Mouse (Mus musculus) v-Abl transformed pro-B cells (cell line): ENCODE results near the gene Asphd1.
"Not testable (repeated sequence)": the region's sequence is repeated elsewhere in the genome, so short reads cannot be mapped to it uniquely, and the experiment has no call there.

Experiments used
- in situ Hi-C, 2 experiments: fragments of 400-800 bp; cut with MboI; formaldehyde crosslinking; loops; one replicate each; pipeline ENCODE4 v1.15.1; 2025; ENCODE audit not compliant: unreplicated experiment in 2 of 2

The Asphd1 gene

GRCm38 (mm10) chr7:126955125-126955524 is 5.7 kb upstream of the Asphd1 start:
- in situ Hi-C loops = loop anchor here (10.0 to 25.0 kb wide), 2 partner anchors 50 to 118 kb away; partner anchors contain the start of genes 4930451I11Rik (in 1 of the 2) and Doc2a (in 1 of the 2)

- in situ Hi-C loops = loop anchor here (10.0 to 25.0 kb wide), 2 partner anchors 52 to 115 kb away; partner anchors contain the start of genes 4930451I11Rik (in 1 of the 2) and Doc2a (in 1 of the 2)
Observed at GRCm38 (mm10) chr7:126952646-126953045, 3.3 kb upstream of the Asphd1 start.

GRCm38 (mm10) chr7:126951741-126952140 is 2.4 kb upstream of the Asphd1 start:
- in situ Hi-C loops = loop anchor here (10.0 to 25.0 kb wide), 2 partner anchors 53 to 114 kb away; partner anchors contain the start of genes 4930451I11Rik (in 1 of the 2) and Doc2a (in 1 of the 2)

GRCm38 (mm10) chr7:126950647-126951615 is 1.5 kb upstream of the Asphd1 start:
- in situ Hi-C loops = loop anchor here (10.0 to 25.0 kb wide), 2 partner anchors 54 to 114 kb away; partner anchors contain the start of genes 4930451I11Rik (in 1 of the 2) and Doc2a (in 1 of the 2)

GRCm38 (mm10) chr7:126949793-126950646 is 638 bp upstream of the Asphd1 start, which contains the start of gene Sez6l2:
TSS of gene Sez6l2 (plus strand) at chr7:126950563.
- in situ Hi-C loops = loop anchor here (10.0 to 25.0 kb wide), 3 partner anchors 55 to 125 kb away; partner anchors contain the start of genes 4930451I11Rik (in 1 of the 2) and Doc2a (in 1 of the 2)

GRCm38 (mm10) chr7:126948626-126949025 is 756 bp downstream of the Asphd1 start:
- in situ Hi-C loops = loop anchor here in 1 of 2 experiments (10.0 kb wide), 1 partner anchor 124 kb away; no protein-coding TSS in a partner anchor

GRCm38 (mm10) chr7:126946530-126946929 is 2.9 kb downstream of the Asphd1 start:
- in situ Hi-C loops = loop anchor here in 1 of 2 experiments (10.0 kb wide), 1 partner anchor 122 kb away; no protein-coding TSS in a partner anchor

- in situ Hi-C loops = loop anchor here in 1 of 2 experiments (10.0 kb wide), 1 partner anchor 117 kb away; no protein-coding TSS in a partner anchor
Observed at GRCm38 (mm10) chr7:126941801-126942200, 7.6 kb downstream of the Asphd1 start.

- in situ Hi-C loops = loop anchor here in 1 of 2 experiments (10.0 kb wide), 1 partner anchor 116 kb away; no protein-coding TSS in a partner anchor
Observed at GRCm38 (mm10) chr7:126941171-126941570, 8.2 kb downstream of the Asphd1 start.

GRCm38 (mm10) chr7:126932652-126933051 is 16.7 kb downstream of the Asphd1 start:
- in situ Hi-C loops = no loop called here

GRCm38 (mm10) chr7:126929046-126929445 is 20.3 kb downstream of the Asphd1 start:
- in situ Hi-C loops = no loop called here

- in situ Hi-C loops = no loop called here
Observed at GRCm38 (mm10) chr7:126928384-126929037, 20.9 kb downstream of the Asphd1 start, which contains the start of gene Kctd13. TSS of gene Kctd13 (plus strand) at chr7:126928879.

- in situ Hi-C loops = no loop called here
Observed at GRCm38 (mm10) chr7:126926299-126926698, 23.1 kb downstream of the Asphd1 start.

- in situ Hi-C loops = no loop called here
Observed at GRCm38 (mm10) chr7:126923999-126924398, 25.4 kb downstream of the Asphd1 start.

GRCm38 (mm10) chr7:126922624-126923060 is 26.7 kb downstream of the Asphd1 start, which contains the start of gene Tmem219:
TSS of gene Tmem219 (minus strand) at chr7:126922917.
- in situ Hi-C loops = no loop called here

- in situ Hi-C loops = no loop called here
Observed at GRCm38 (mm10) chr7:126921563-126921962, 27.8 kb downstream of the Asphd1 start.

GRCm38 (mm10) chr7:126919973-126920372 is 29.4 kb downstream of the Asphd1 start:
- in situ Hi-C loops = no loop called here

- in situ Hi-C loops = not testable (repeated sequence)
Observed at GRCm38 (mm10) chr7:126918356-126918755, 31.0 kb downstream of the Asphd1 start.

- in situ Hi-C loops = no loop called here
Observed at GRCm38 (mm10) chr7:126914844-126915243, 34.5 kb downstream of the Asphd1 start.
